Mouse (Mus musculus) naive thymus-derived CD4-positive, alpha-beta T cell, adult 2 months (primary cell): ENCODE measurements around the gene Myoz1.
A peak's percentile ranks its signal among the peaks of the same experiment; 100 is the strongest.
"Not testable (repeated sequence)": the region's sequence is repeated elsewhere in the genome, so short reads cannot be mapped to it uniquely, and the experiment has no call there.

Source experiments
- DNase-seq: peaks from one replicate; pipeline ENCODE4 v3.0.0-alpha.2; 2011; ENCODE audit warnings: low read depth

Gene Myoz1

GRCm38 (mm10) chr14:20638702-20639101 lies 17.6 kb downstream of the Myoz1 start:
- DNase-seq, result no peak

- DNase-seq, result no peak
Measured at GRCm38 (mm10) chr14:20637818-20638574, 18.3 kb downstream of the Myoz1 start.

- DNase-seq, result not testable (repeated sequence)
Measured at GRCm38 (mm10) chr14:20636968-20637367, 19.4 kb downstream of the Myoz1 start.

DNA sequence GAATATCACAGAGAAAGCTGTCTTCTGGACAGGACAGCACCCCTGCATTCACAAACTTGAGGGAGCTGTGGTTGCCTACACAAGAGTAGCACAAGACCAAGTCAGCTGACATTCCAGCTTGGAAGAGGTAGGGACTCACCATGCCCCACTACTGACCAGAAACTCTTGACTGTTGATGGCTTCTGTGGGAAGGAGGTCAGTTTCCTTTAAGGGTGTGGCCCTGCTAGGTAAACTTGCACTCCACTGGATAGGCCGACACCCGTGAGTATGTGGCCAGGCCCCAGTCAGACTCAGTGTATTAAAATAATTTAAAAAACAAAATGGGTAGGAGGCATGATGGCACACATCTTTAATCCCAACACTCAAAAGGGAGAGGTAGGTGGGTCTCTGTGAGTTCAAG lies 20.8 kb downstream of the Myoz1 start:
- DNase-seq, result no peak

GRCm38 (mm10) chr14:20631253-20631652 lies 25.1 kb downstream of the Myoz1 start:
- no peak for DNase-seq

DNA sequence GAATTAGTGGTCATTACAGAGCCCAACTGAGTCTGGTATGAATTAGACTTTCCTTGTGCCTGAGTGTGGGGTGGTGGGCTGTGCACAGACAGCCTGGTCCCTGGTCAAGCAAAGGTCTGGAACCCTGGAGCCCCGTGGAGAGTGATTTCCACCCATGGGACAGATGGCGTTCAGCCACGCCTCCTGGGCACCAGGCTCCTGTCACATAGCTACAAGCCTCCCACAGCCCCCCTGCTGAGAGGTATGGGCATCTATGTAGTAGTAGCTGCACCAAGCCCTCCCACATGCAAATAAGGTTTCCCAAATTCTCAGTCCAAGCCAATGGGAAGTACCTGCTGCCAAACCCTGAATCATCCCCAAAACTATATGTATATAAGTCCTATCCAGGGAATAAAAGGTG lies 29.4 kb downstream of the Myoz1 start:
- no peak for DNase-seq

DNA sequence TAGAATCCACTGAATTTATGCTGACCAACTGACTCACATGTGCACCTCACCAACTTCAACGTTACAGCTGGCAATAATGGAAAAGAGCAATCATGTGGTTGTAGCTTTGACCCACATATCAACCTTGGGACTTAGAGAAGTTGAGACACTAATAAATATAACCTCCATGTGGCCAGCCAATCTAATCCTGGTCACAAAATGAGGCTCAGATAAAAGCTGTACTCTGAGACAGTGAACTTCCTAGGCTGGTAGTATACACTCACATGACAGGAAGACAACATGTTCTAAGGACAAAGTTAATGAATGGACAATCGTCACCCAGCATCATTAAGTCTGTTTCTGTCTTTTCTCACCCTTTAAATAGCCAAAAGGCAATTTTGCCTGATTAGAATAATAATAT lies 29.9 kb downstream of the Myoz1 start:
- DNase-seq, result no peak

DNA sequence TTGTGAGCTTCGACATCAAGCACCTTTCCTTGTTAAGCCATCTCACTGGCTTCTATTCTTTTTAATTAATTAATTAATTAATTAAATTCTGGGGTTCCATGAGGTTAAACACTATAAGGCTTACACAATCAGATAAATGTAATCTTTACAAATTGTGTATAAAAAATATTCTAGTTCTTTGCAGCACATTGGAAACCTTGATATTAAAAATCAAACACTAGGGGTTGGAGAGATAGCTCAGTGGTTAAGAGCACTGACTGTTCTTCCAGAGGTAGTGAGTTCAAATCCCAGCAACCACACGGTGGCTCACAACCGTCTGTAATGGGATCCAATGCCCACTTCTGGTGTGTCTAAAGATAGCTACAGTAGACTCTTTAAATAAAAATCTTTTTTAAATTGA lies 33.4 kb downstream of the Myoz1 start:
- no peak for DNase-seq

GRCm38 (mm10) chr14:20622412-20622811 lies 33.9 kb downstream of the Myoz1 start:
- DNase-seq, result no peak

DNA sequence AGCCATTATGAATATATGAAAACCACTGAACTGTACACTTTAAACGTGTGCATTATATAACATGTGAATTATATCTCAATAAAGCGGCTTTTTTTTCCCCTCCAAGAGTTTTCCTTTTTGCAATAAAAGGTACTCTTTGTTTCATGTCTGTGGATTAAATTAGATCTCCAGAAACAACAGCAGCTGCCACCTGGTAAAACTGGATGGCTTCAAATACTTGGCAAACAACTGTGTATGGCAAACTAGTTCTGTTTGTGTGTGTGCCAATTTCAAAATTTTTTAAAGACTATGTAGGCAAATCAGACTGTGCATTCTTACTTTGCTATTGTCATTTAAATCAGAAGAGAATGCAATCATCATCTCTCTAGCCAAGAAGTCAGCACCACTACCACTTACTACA lies 34.4 kb downstream of the Myoz1 start:
- DNase-seq, result no peak

- no peak for DNase-seq
Measured at GRCm38 (mm10) chr14:20619131-20619530, 37.2 kb downstream of the Myoz1 start.

- DNase-seq, result peak; percentile 12
Measured at GRCm38 (mm10) chr14:20618211-20618610, 38.1 kb downstream of the Myoz1 start.

- no peak for DNase-seq
Measured at GRCm38 (mm10) chr14:20616421-20616820, 39.9 kb downstream of the Myoz1 start.

DNA sequence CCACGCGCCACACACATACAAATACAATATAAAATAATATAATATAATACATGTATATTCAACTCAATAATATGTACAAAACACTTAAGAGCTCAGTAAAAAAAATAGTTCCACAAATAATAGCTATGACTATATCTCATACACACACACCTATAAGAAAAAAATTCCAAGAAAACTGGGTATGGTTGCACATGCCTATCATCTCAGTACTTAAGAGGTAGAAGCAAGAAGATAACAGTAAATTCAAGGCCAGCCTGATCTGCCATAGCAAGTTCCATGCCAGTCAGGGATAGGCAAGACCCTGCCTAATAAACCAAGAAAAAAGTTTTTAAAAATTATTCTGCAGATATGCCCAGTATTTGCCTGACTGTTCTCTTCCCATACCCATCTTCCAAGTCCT lies 41.3 kb downstream of the Myoz1 start:
- DNase-seq, result no peak

GRCm38 (mm10) chr14:20612820-20613219 lies 43.5 kb downstream of the Myoz1 start:
- no peak for DNase-seq

GRCm38 (mm10) chr14:20610146-20610545 lies 46.2 kb downstream of the Myoz1 start:
- no peak for DNase-seq

- no peak for DNase-seq
Measured at GRCm38 (mm10) chr14:20609519-20609918, 46.8 kb downstream of the Myoz1 start.

DNA sequence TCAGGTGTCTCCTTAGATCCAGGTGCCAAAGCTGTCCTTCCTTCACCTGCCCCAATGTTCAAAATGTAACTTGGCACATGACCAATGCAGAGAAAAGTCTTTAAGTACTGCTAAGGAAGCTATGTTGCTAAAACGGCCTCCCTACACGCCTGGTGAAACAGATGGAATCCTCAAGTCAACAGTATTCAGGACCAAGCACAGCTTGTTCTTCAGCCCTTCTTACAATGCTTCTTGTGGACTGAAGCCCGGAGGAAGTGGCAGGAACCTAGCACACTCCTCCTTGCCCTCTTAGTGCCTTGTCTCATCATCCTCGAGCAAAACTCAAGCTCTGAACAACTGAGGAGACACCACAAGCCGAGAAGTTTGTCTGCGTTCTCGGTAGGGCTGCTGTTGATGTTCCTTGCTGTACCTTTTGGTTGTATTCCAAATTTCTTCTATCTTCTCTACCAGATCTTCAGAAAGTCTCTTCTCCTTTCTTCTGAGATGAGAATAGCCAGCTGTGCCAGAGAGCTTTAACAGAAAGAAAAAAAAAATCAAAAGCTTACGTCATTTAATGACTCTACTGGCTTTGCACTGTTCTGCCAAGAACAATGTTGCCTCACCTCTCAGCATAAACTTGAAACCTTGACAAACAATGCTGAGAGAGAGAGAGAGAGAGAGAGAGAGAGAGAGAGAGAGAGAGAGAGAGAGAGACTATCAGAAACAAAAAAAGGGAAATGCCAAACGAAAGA lies 48.8 kb downstream of the Myoz1 start:
- peak; percentile 12 for DNase-seq

- no peak for DNase-seq
Measured at GRCm38 (mm10) chr14:20601287-20601686, 55.1 kb downstream of the Myoz1 start.

DNA sequence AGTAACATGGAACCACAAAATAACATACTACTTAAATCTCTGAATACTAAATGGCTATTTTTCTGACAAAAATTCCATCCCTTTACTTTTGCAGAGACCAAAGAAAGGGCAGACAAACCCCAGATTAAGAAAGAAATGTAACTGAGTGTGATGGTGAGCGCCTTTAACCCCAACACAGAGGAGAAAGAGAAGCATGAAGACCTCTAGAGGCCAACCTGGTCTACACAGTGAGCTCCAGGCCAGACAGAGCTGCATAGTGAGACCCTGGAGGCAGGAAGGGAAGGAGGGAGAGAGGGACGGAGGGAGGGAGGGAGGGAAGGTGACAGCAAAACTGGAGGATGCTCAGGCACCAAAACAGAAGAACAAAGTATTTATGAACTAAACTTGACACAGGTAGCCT lies 56.1 kb downstream of the Myoz1 start:
- DNase-seq, result no peak

- no peak for DNase-seq
Measured at GRCm38 (mm10) chr14:20599542-20599941, 56.8 kb downstream of the Myoz1 start.
